Mouse (Mus musculus) activated CD4-positive, CD25-positive, alpha-beta regulatory T cell, adult 9 weeks (primary cell): Measurements from ENCODE around the gene Zfp760. TPM values are rescaled to one million over a fixed set of nuclear protein-coding genes. Genes with fewer than 3 reads are reported as not detected.

Experiments
- polyA plus RNA-seq: library from polyadenylated mRNA; unstranded; fragments of 100-300 nt; shearing (Covaris generic); gene quantifications from one replicate; pipeline ENCODE4 v1.2.1, GENCODE M21; 2017

Zfp760 gene
- 8.0 TPM for polyA plus RNA-seq

GRCm38 (mm10) chr17:21707343-21707996 is at the start of gene Zfp760:
Zfp760 (plus strand) TSS chr17:21707741.

GRCm38 (mm10) chr17:21691560-21691959 is 16.0 kb upstream of the Zfp760 start, which contains the start of gene Gm10226:
Gm10226 (plus strand) TSS chr17:21691860.

GRCm38 (mm10) chr17:21730495-21730894 is 23.0 kb downstream of the Zfp760 start, which contains the start of gene Zfp229:
Zfp229 (plus strand) TSS chr17:21730795.

Other genes starting within 250 kb of the Zfp760 start
- gene Zfp53, start 218.7 kb upstream of the Zfp760 start, polyA plus RNA-seq: 64.0 TPM
- 30.7 TPM for gene Zfp52, start 172.2 kb upstream of the Zfp760 start, polyA plus RNA-seq
- 6.4 TPM for gene Zfp948, start 140.7 kb upstream of the Zfp760 start, polyA plus RNA-seq
- gene Zfp983, start 57.1 kb upstream of the Zfp760 start, polyA plus RNA-seq: 17.1 TPM
- gene Gm10226, start 15.9 kb upstream of the Zfp760 start, polyA plus RNA-seq: 22.5 TPM
- gene Zfp229, start 23.1 kb downstream of the Zfp760 start, polyA plus RNA-seq: 0.59 TPM
- 0.57 TPM for gene Zfp820, start 138.0 kb downstream of the Zfp760 start, polyA plus RNA-seq
- gene Zfp995, start 202.2 kb downstream of the Zfp760 start, polyA plus RNA-seq: 16.4 TPM